Mouse (Mus musculus) urinary bladder, adult 18-20 months (tissue): ENCODE measurements around the gene Cfap57.
"Not testable (repeated sequence)": the region's sequence is repeated elsewhere in the genome, so short reads cannot be mapped to it uniquely, and the experiment has no call there.

Experiments used
- DNase-seq, 2 experiments: peaks; one replicate each; pipeline ENCODE4 v3.0.0; 2022; ENCODE audit warnings: low spot score in 2 of 2, mixed read lengths in 2 of 2

Cfap57 gene

GRCm38 (mm10) chr4:118518208-118518607 lies 102.4 kb downstream of the Cfap57 start:
- no peak for DNase-seq

- no peak for DNase-seq
Observed at GRCm38 (mm10) chr4:118517497-118518146, 103.0 kb downstream of the Cfap57 start.

GRCm38 (mm10) chr4:118516699-118517496 lies 103.7 kb downstream of the Cfap57 start:
- no peak for DNase-seq

GRCm38 (mm10) chr4:118509050-118509449 lies 111.5 kb downstream of the Cfap57 start:
- peak in 1 of 2 experiments; percentile 33 for DNase-seq

- not testable (repeated sequence) for DNase-seq
Observed at GRCm38 (mm10) chr4:118507171-118507570, 113.4 kb downstream of the Cfap57 start.

GRCm38 (mm10) chr4:118505551-118505950 lies 115.0 kb downstream of the Cfap57 start:
- peak; percentile 5 to 18 for DNase-seq
